Mouse (Mus musculus): ENCODE data around the gene Vmn2r89. TPM values are rescaled to one million over a fixed set of nuclear protein-coding genes. Genes with fewer than 3 reads are reported as not detected.
"Not testable (repeated sequence)": the region's sequence is repeated elsewhere in the genome, so short reads cannot be mapped to it uniquely, and the experiment has no call there.

Vmn2r89 gene
- 0.01 TPM in 1 of 2 replicates, not detected in the other for polyA plus RNA-seq (2015; fragmentation: Nextera tagmentation; extraction: Ambion mirVana)

DNA sequence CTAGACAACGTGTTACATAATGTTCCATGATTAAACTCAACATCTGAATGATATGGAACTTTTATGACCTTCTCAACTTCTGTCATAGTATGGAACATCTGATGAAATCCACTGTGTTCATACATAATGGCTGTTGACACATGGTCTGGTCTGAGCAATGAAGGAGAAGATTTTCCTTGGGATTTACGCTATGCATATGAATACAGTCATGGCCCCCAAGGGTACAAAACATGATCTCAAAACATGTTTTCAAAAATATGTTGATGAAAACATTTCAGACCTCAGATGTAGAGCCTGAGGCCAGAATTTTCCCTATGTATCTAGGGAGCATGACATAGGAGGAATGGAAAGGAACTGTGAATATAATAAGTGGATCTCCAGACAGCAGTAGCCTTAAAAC, at the start of gene Vmn2r89:
Gene Vmn2r89 (plus strand): TSS at position 301 of the 400 bp plus-strand sequence.
- not testable (repeated sequence) for ATAC-seq (ENCODE audit: low FRiP score, low TSS enrichment); H3K27me3 ChIP-seq (ENCODE audit: control insufficient read depth, insufficient read depth, low read length); H3K9me3 ChIP-seq (ENCODE audit: control insufficient read depth, low read length); H3K9ac ChIP-seq (ENCODE audit: low read length); H3K4me3 ChIP-seq (ENCODE audit: low read depth, low read length); H3K36me3 ChIP-seq (ENCODE audit: control insufficient read depth, insufficient read depth, low read length); DNase-seq (ENCODE audit: low spot score); H3K4me1 ChIP-seq (replicated peaks; ENCODE audit: control insufficient read depth, insufficient read depth); H3K27ac ChIP-seq (replicated peaks); H3K4me2 ChIP-seq (replicated peaks; ENCODE audit: low read depth)
- 83% methylated on average over 2 of the region's 2 CpGs for WGBS

DNA sequence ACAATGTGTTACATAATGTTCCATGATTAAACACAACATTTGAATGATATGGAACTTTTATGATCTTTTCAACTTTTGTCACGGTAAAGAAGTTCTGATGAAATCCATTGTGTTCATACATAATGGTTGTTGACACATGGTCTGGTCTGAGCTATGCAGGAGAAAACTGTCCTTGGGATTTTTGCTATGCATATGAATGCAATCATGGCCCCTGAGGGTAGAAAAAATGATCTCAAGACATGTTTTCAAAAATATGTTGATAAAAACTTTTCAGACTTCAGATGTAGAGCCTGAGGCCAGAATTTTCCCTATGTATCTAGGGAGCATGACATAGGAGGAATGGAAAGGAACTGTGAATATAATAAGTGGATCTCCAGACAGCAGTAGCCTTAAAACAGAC, 41.1 kb upstream of the Vmn2r89 start, which contains the start of gene Vmn2r88:
Gene Vmn2r88 (plus strand): TSS at position 301 of the 400 bp plus-strand sequence.
- no peaks in the 10 kb centered on the region for H3K36me3 ChIP-seq (ENCODE audit: control insufficient read depth, insufficient read depth, low read length)
- H3K9me3 ChIP-seq (ENCODE audit: control insufficient read depth, low read length), result no peaks in the 10 kb centered on the region
- ATAC-seq (ENCODE audit: low FRiP score, low TSS enrichment) (no peak), DNase-seq (ENCODE audit: low spot score) (no peak)
- H3K4me3 ChIP-seq (ENCODE audit: low read depth, low read length), result no peak within 1 kb of the TSS
- no peaks in the 10 kb centered on the region for H3K27me3 ChIP-seq (ENCODE audit: control insufficient read depth, insufficient read depth, low read length)
- H3K4me1 ChIP-seq (replicated peaks; ENCODE audit: control insufficient read depth, insufficient read depth), result no peaks in the 10 kb centered on the region
- WGBS, result 64% methylated on average over 1 of the region's 1 CpGs
- H3K4me2 ChIP-seq (replicated peaks; ENCODE audit: low read depth), result no peak within 1 kb of the TSS
- TF ChIP-seq EP300 (optimal IDR thresholded peaks at IDR 0.05) (no peak), CTCF (IDR thresholded peaks at IDR 0.05; ENCODE audit: low read depth) (no peak)
- H3K27ac ChIP-seq (replicated peaks), result no peak within 1 kb of the TSS
- H3K9ac ChIP-seq (ENCODE audit: low read length), result no peak within 1 kb of the TSS

DNA sequence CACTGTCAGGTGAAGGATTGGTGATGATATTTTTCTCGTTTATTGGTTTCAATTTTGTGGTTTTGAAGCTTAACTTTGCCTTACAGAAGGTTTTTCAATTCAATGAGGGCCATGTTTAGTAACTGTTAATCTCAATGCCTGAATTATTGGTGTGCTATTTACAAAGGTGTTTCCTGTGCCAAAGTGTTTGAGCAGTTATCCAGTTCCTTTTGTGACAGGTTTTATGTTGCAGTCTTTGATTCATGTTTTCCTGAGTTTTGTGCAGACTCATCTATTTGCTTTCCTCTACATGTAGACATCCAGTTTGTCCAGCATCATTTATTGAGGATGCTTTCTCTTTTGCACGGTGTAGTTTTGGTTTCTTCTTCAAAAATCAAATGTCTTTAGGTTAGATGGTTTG, 27.8 kb upstream of the Vmn2r89 start:
- H3K4me1 ChIP-seq (replicated peaks; ENCODE audit: control insufficient read depth, insufficient read depth), result no peaks in the 10 kb centered on the region
- H3K36me3 ChIP-seq (ENCODE audit: control insufficient read depth, insufficient read depth, low read length), result no peaks in the 10 kb centered on the region
- H3K27me3 ChIP-seq (ENCODE audit: control insufficient read depth, insufficient read depth, low read length), result no peaks in the 10 kb centered on the region
- no peak for TF ChIP-seq EP300 (optimal IDR thresholded peaks at IDR 0.05)
- TF ChIP-seq CTCF (IDR thresholded peaks at IDR 0.05; ENCODE audit: low read depth), result no peak
- no peak for ATAC-seq (ENCODE audit: low FRiP score, low TSS enrichment)
- H3K27ac ChIP-seq (replicated peaks), result no peak overlapping the region
- no peak overlapping the region for H3K9ac ChIP-seq (ENCODE audit: low read length)
- H3K4me2 ChIP-seq (replicated peaks; ENCODE audit: low read depth), result no peak overlapping the region
- H3K4me3 ChIP-seq (ENCODE audit: low read depth, low read length), result no peak overlapping the region
- H3K9me3 ChIP-seq (ENCODE audit: control insufficient read depth, low read length), result no peaks in the 10 kb centered on the region
- 56% methylated on average over 2 of the region's 2 CpGs for WGBS
- DNase-seq (ENCODE audit: low spot score), result no peak

DNA sequence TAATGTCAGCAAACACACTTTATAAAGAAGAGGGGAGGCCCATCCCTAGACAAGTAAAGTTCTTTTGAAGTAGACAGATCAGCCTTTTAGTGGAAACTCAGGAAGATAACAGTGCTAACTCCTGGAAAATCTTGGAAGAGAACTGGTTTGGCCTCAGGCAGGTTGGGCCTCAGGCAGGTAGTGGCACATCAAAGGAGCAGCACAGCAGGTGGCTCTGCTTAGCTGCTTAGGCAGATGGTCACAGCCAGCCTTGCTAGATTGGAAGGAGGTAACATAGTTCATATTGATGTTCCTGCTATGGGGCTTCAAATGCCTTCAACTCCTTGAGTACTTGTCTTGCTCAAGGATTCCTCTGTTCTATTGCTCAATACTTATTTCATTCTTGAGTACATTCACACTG, 21.5 kb upstream of the Vmn2r89 start:
- H3K9ac ChIP-seq (ENCODE audit: low read length); H3K4me2 ChIP-seq (replicated peaks; ENCODE audit: low read depth); H3K27me3 ChIP-seq (ENCODE audit: control insufficient read depth, insufficient read depth, low read length); H3K27ac ChIP-seq (replicated peaks); H3K4me3 ChIP-seq (ENCODE audit: low read depth, low read length); H3K9me3 ChIP-seq (ENCODE audit: control insufficient read depth, low read length); H3K4me1 ChIP-seq (replicated peaks; ENCODE audit: control insufficient read depth, insufficient read depth); DNase-seq (ENCODE audit: low spot score); ATAC-seq (ENCODE audit: low FRiP score, low TSS enrichment); H3K36me3 ChIP-seq (ENCODE audit: control insufficient read depth, insufficient read depth, low read length): not testable (repeated sequence)

DNA sequence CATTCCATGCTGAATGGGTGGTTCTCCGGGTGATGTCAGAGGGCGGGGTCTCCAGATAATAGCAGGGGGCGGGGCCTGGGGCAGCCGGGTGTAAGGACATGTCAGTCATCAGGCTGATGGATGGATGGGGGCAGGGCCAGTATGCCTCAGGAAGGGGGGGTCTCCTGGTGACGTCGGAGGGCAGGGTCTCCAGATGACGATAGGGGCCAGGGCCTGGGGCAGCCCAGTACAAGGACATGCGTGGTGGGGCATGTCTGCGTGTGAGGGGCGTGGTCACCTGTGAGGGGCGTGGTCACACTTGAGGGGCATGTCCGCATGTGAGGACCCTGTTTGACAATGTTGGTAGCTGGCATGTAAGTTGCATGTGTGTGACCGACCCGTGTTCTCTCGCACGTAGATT, 17.1 kb upstream of the Vmn2r89 start:
- Histone ChIP-seq H3K4me1 (replicated peaks; ENCODE audit: control insufficient read depth, insufficient read depth) (no peaks in the 10 kb centered on the region), H3K27me3 (ENCODE audit: control insufficient read depth, insufficient read depth, low read length) (no peaks in the 10 kb centered on the region), H3K4me3 (ENCODE audit: low read depth, low read length) (no peak overlapping the region), H3K36me3 (ENCODE audit: control insufficient read depth, insufficient read depth, low read length) (no peaks in the 10 kb centered on the region), H3K4me2 (replicated peaks; ENCODE audit: low read depth) (no peak overlapping the region), H3K27ac (replicated peaks) (no peak overlapping the region), H3K9me3 (ENCODE audit: control insufficient read depth, low read length) (peaks cover 5% of the 10 kb centered on the region; the same call in 1 of the 2 replicates), H3K9ac (ENCODE audit: low read length) (no peak overlapping the region)
- no peak for TF ChIP-seq CTCF (IDR thresholded peaks at IDR 0.05; ENCODE audit: low read depth)
- no peak for TF ChIP-seq EP300 (optimal IDR thresholded peaks at IDR 0.05)
- DNase-seq (ENCODE audit: low spot score), result peak; percentile 12
- peak; percentile 63 for ATAC-seq (ENCODE audit: low FRiP score, low TSS enrichment)
- WGBS, result 92% methylated on average over 16 of the region's 16 CpGs

DNA sequence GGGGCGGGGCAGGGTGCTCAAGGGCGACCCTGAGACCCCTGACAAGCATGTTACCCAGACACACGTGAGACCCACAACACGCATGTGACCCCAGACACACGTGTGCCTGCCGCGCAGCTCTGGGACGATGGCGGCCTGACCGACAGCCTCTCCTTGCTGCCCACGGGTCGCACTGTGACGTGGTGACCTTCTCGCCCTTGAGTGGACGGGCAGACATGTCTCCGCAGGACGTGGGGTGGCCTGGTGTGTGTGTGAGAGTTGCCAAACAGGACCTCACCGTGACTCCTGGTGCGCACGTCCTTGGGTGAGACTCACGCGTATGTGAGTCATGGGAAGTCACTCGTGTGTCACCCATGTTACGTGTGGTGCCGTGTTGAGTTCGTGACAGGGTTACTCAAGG, 16.6 kb upstream of the Vmn2r89 start:
- peaks cover 5% of the 10 kb centered on the region; the same call in 1 of the 2 replicates for H3K9me3 ChIP-seq (ENCODE audit: control insufficient read depth, low read length)
- no peaks in the 10 kb centered on the region for H3K27me3 ChIP-seq (ENCODE audit: control insufficient read depth, insufficient read depth, low read length)
- no peaks in the 10 kb centered on the region for H3K4me1 ChIP-seq (replicated peaks; ENCODE audit: control insufficient read depth, insufficient read depth)
- H3K4me2 ChIP-seq (replicated peaks; ENCODE audit: low read depth), result no peak overlapping the region
- no peak overlapping the region for H3K9ac ChIP-seq (ENCODE audit: low read length)
- H3K4me3 ChIP-seq (ENCODE audit: low read depth, low read length), result no peak overlapping the region
- no peaks in the 10 kb centered on the region for H3K36me3 ChIP-seq (ENCODE audit: control insufficient read depth, insufficient read depth, low read length)
- ATAC-seq (ENCODE audit: low FRiP score, low TSS enrichment) (no peak), DNase-seq (ENCODE audit: low spot score) (no peak)
- no peak for TF ChIP-seq EP300 (optimal IDR thresholded peaks at IDR 0.05)
- no peak for TF ChIP-seq CTCF (IDR thresholded peaks at IDR 0.05; ENCODE audit: low read depth)
- 95% methylated on average over 26 of the region's 26 CpGs for WGBS
- H3K27ac ChIP-seq (replicated peaks), result no peak overlapping the region
